ENCODE assay signal across 20 mouse cellular contexts in genomic region chr11:4112861-4113260, GRCm38 (mm10). TPM values are rescaled to one million over a fixed set of nuclear protein-coding genes. Genes with fewer than 3 reads are reported as not detected.
A peak's percentile ranks its signal among the peaks of the same experiment; 100 is the strongest.
DNase-seq lines count a peak whose midpoint lies in the region; ATAC-seq and TF ChIP-seq lines count a peak whose summit lies in the region.
"Had no signal": no experiment of that assay in that cellular context is flagged by ENCODE, and none has a peak within 500 bp of the region (broad histone marks: within the 10 kb centered on the region; RNA-seq: fewer than 3 reads in every experiment).

No protein-coding gene starts in this region.

- TF ChIP-seq POLR2A in liver, adult 2 months (IDR thresholded peaks at IDR 0.05; ENCODE audit: extremely low read depth, insufficient read depth, low read length), result no peak
- TF ChIP-seq POLR2A in small intestine, adult 2 months (IDR thresholded peaks at IDR 0.05; ENCODE audit: low read depth, low read length), result no peak

- peaks cover 6% of the 10 kb centered on the region; the same call in 1 of the 2 replicates for H3K27me3 ChIP-seq in embryonic facial prominence, embryonic 14.5 days (replicated peaks; ENCODE audit: control insufficient read depth, insufficient read depth, low read length)
- H3K27me3 ChIP-seq in embryonic facial prominence, embryonic 10.5 days (replicated peaks; ENCODE audit: low read depth, poor library complexity, severe bottlenecking), result peaks cover 20% of the 10 kb centered on the region
- no peaks in the 10 kb centered on the region for H3K27me3 ChIP-seq in liver, adult 2 months (ENCODE audit: control insufficient read depth, insufficient read depth, low read length)
- peaks cover 13% of the 10 kb centered on the region for H3K27me3 ChIP-seq in liver, embryonic 11.5 days (replicated peaks; ENCODE audit: control insufficient read depth, insufficient read depth, low read length)
- no peaks in the 10 kb centered on the region for H3K27me3 ChIP-seq in small intestine, adult 2 months (ENCODE audit: control insufficient read depth, insufficient read depth, low read length)
- H3K27me3 ChIP-seq: CH12.LX; forebrain, embryonic 15.5 days; Patski had no signal

- H3K27ac ChIP-seq in embryonic facial prominence, embryonic 14.5 days (replicated peaks; ENCODE audit: low read depth, low read length), result no peak overlapping the region
- no peak overlapping the region for H3K27ac ChIP-seq in embryonic facial prominence, embryonic 10.5 days (replicated peaks)
- peak overlapping the region; percentile 85 for H3K27ac ChIP-seq in liver, adult 2 months (replicated peaks; ENCODE audit: insufficient read depth, low read depth, low read length)
- no peak overlapping the region for H3K27ac ChIP-seq in liver, embryonic 11.5 days (ENCODE audit: low read depth, low read length)
- H3K27ac ChIP-seq in small intestine, adult 2 months (ENCODE audit: insufficient read depth, low read depth, low read length), result peak overlapping the region; percentile 44
- H3K27ac ChIP-seq: embryonic facial prominence, embryonic 13.5 days; forebrain, embryonic 13.5 days; forebrain, embryonic 15.5 days had no signal

- no peaks in the 10 kb centered on the region for H3K36me3 ChIP-seq in embryonic facial prominence, embryonic 14.5 days (ENCODE audit: control insufficient read depth, insufficient read depth, low read length)
- H3K36me3 ChIP-seq in embryonic facial prominence, embryonic 10.5 days (replicated peaks), result no peaks in the 10 kb centered on the region
- H3K36me3 ChIP-seq in liver, adult 2 months (ENCODE audit: control insufficient read depth, insufficient read depth, low read length), result peaks cover 32% of the 10 kb centered on the region
- no peaks in the 10 kb centered on the region for H3K36me3 ChIP-seq in liver, embryonic 11.5 days (ENCODE audit: control insufficient read depth, insufficient read depth, low read length)
- peaks cover 18% of the 10 kb centered on the region for H3K36me3 ChIP-seq in small intestine, adult 2 months (ENCODE audit: control insufficient read depth, insufficient read depth, low read length)
- H3K36me3 ChIP-seq: forebrain, embryonic 15.5 days had no signal

- H3K4me3 ChIP-seq in embryonic facial prominence, embryonic 14.5 days (ENCODE audit: low read depth, low read length), result no peak overlapping the region
- no peak overlapping the region for H3K4me3 ChIP-seq in embryonic facial prominence, embryonic 10.5 days
- no peak overlapping the region for H3K4me3 ChIP-seq in liver, adult 2 months (ENCODE audit: insufficient read depth, low read depth, low read length)
- no peak overlapping the region for H3K4me3 ChIP-seq in liver, embryonic 11.5 days (ENCODE audit: low read depth, low read length)
- no peak overlapping the region for H3K4me3 ChIP-seq in small intestine, adult 2 months (ENCODE audit: low read depth, low read length)
- H3K4me3 ChIP-seq: embryonic facial prominence, embryonic 13.5 days; forebrain, embryonic 13.5 days; forebrain, embryonic 15.5 days had no signal

- H3K9me3 ChIP-seq in embryonic facial prominence, embryonic 14.5 days (ENCODE audit: control insufficient read depth, low read length), result no peaks in the 10 kb centered on the region
- H3K9me3 ChIP-seq in embryonic facial prominence, embryonic 10.5 days, result no peaks in the 10 kb centered on the region
- no peaks in the 10 kb centered on the region for H3K9me3 ChIP-seq in liver, embryonic 11.5 days (ENCODE audit: control insufficient read depth, low read length)
- H3K9me3 ChIP-seq: embryonic facial prominence, embryonic 13.5 days; forebrain, embryonic 13.5 days; forebrain, embryonic 15.5 days; G1E had no signal

- peaks cover 5% of the 10 kb centered on the region; the same call in 1 of the 2 replicates for H3K79me2 ChIP-seq in liver, adult 2 months (ENCODE audit: control insufficient read depth, insufficient read depth, low read length)

- H3K4me1 ChIP-seq in embryonic facial prominence, embryonic 14.5 days (ENCODE audit: control insufficient read depth, insufficient read depth, low read length), result peaks cover 4% of the 10 kb centered on the region
- peaks cover 12% of the 10 kb centered on the region for H3K4me1 ChIP-seq in embryonic facial prominence, embryonic 10.5 days
- peaks cover 42% of the 10 kb centered on the region for H3K4me1 ChIP-seq in liver, adult 2 months (ENCODE audit: control insufficient read depth, insufficient read depth, low read length)
- H3K4me1 ChIP-seq in liver, embryonic 11.5 days (replicated peaks; ENCODE audit: control insufficient read depth, insufficient read depth, low read length), result peaks cover 17% of the 10 kb centered on the region
- peaks cover 31% of the 10 kb centered on the region for H3K4me1 ChIP-seq in small intestine, adult 2 months (ENCODE audit: control insufficient read depth, insufficient read depth, insufficient read length, low read length)

- TF ChIP-seq CTCF in liver, adult 2 months (IDR thresholded peaks at IDR 0.05; ENCODE audit: low read depth, low read length), result no peak
- TF ChIP-seq CTCF in small intestine, adult 2 months (IDR thresholded peaks at IDR 0.05; ENCODE audit: extremely low read depth, insufficient read length, insufficient replicate concordance, low read depth, low read length), result no peak

- ATAC-seq in embryonic facial prominence, embryonic 14.5 days (ENCODE audit: low read depth), result peak; percentile 65; the same call in 1 of the 2 replicates
- ATAC-seq in liver, embryonic 11.5 days (replicated peaks; ENCODE audit: low FRiP score), result no peak
- ATAC-seq: activated CD4-positive, CD25-positive, alpha-beta regulatory T cell, adult 4 months; CD4-positive, CD25-positive, alpha-beta regulatory T cell, adult 4 months; forebrain, embryonic 13.5 days; forebrain, embryonic 15.5 days; forebrain, postnatal 0 days; Patski had no signal

- DNase-seq in embryonic facial prominence, embryonic 14.5 days (ENCODE audit: low spot score), result no peak
- no peak for DNase-seq in embryonic facial prominence, embryonic 10.5 days (ENCODE audit: low spot score)
- peak; percentile 94 for DNase-seq in liver, adult 2 months (ENCODE audit: extremely low read depth, low read depth, low spot score)
- DNase-seq in liver, embryonic 11.5 days (ENCODE audit: low spot score), result no peak
- DNase-seq: adrenal gland, adult 8-10 months; B cell, adult 2 months; cerebellum, adult 11-12 months; cerebellum, adult 2 months; cerebellum, adult 9-10 months; cerebellum, postnatal 25 days; forebrain, postnatal 0 days had no signal

- no peak overlapping the region for H3K9ac ChIP-seq in embryonic facial prominence, embryonic 14.5 days (ENCODE audit: low read depth, low read length)
- H3K9ac ChIP-seq in liver, adult 2 months (ENCODE audit: low read depth, low read length), result peak overlapping the region; percentile 30; the same call in 1 of the 2 replicates
- no peak overlapping the region for H3K9ac ChIP-seq in liver, embryonic 11.5 days (ENCODE audit: low read depth, low read length)
- H3K9ac ChIP-seq: embryonic facial prominence, embryonic 13.5 days; forebrain, embryonic 13.5 days; forebrain, embryonic 15.5 days; forebrain, postnatal 0 days had no signal

- no peak overlapping the region for H3K4me2 ChIP-seq in embryonic facial prominence, embryonic 14.5 days (ENCODE audit: low read depth, low read length)
- H3K4me2 ChIP-seq in liver, embryonic 11.5 days, result no peak overlapping the region
- H3K4me2 ChIP-seq: embryonic facial prominence, embryonic 13.5 days; forebrain, embryonic 13.5 days; forebrain, embryonic 15.5 days had no signal

- 85% methylated on average over 6 of the region's 6 CpGs for WGBS in embryonic facial prominence, embryonic 14.5 days
- WGBS in embryonic facial prominence, embryonic 10.5 days, result 88% methylated on average over 6 of the region's 6 CpGs
- 26% methylated on average over 6 of the region's 6 CpGs for WGBS in liver, adult 2 months
- 80% methylated on average over 6 of the region's 6 CpGs for WGBS in liver, embryonic 11.5 days
- WGBS in small intestine, adult 2 months, result 51% methylated on average over 6 of the region's 6 CpGs

RNA-seq across cellular contexts. Expression of gene Sec14l2, which starts 10.4 kb away (rescaled TPM):
- polyA plus RNA-seq in embryonic facial prominence, embryonic 14.5 days (2014; fragmentation: Nextera tagmentation; extraction: Ambion mirVana), result 2.2 and 3.2 TPM in 2 replicates
- 1.7 and 2.0 TPM in 2 replicates for polyA plus RNA-seq in embryonic facial prominence, embryonic 10.5 days (2016; fragmentation: Nextera tagmentation; extraction: Ambion mirVana)
- total RNA-seq in liver, adult 2 months (2014; rRNA removed), result 302 and 310 TPM in 2 replicates
- polyA plus RNA-seq in liver, adult 2 months (2012; rRNA removed), result 349 and 371 TPM in 2 replicates
- 6.2 and 6.8 TPM in 2 replicates for polyA plus RNA-seq in liver, embryonic 11.5 days (2014; fragmentation: Nextera tagmentation; extraction: Ambion mirVana)
- polyA plus RNA-seq in small intestine, adult 2 months (2012; rRNA removed), result 23.7 and 84.2 TPM in 2 replicates

RNA-seq across cellular contexts. Expression of gene Mtfp1, which starts 17.6 kb away (rescaled TPM):
- 7.5 and 8.1 TPM in 2 replicates for polyA plus RNA-seq in embryonic facial prominence, embryonic 14.5 days (2014; fragmentation: Nextera tagmentation; extraction: Ambion mirVana)
- 14.6 and 15.6 TPM in 2 replicates for polyA plus RNA-seq in embryonic facial prominence, embryonic 10.5 days (2016; fragmentation: Nextera tagmentation; extraction: Ambion mirVana)
- total RNA-seq in liver, adult 2 months (2014; rRNA removed), result 16.6 and 23.4 TPM in 2 replicates
- 39.2 and 41.5 TPM in 2 replicates for polyA plus RNA-seq in liver, adult 2 months (2012; rRNA removed)
- polyA plus RNA-seq in liver, embryonic 11.5 days (2014; fragmentation: Nextera tagmentation; extraction: Ambion mirVana), result 48.8 and 51.8 TPM in 2 replicates
- 22.4 and 26.6 TPM in 2 replicates for polyA plus RNA-seq in small intestine, adult 2 months (2012; rRNA removed)

RNA-seq across cellular contexts. Expression of gene Rnf215, which starts 22.1 kb away (rescaled TPM):
- 34.8 and 36.5 TPM in 2 replicates for polyA plus RNA-seq in embryonic facial prominence, embryonic 14.5 days (2014; fragmentation: Nextera tagmentation; extraction: Ambion mirVana)
- polyA plus RNA-seq in embryonic facial prominence, embryonic 10.5 days (2016; fragmentation: Nextera tagmentation; extraction: Ambion mirVana), result 21.2 and 22.8 TPM in 2 replicates
- 10.3 and 10.8 TPM in 2 replicates for total RNA-seq in liver, adult 2 months (2014; rRNA removed)
- polyA plus RNA-seq in liver, adult 2 months (2012; rRNA removed), result 11.3 and 13.1 TPM in 2 replicates
- polyA plus RNA-seq in liver, embryonic 11.5 days (2014; fragmentation: Nextera tagmentation; extraction: Ambion mirVana), result 10.4 and 11.6 TPM in 2 replicates
- 13.9 and 20.6 TPM in 2 replicates for polyA plus RNA-seq in small intestine, adult 2 months (2012; rRNA removed)

RNA-seq across cellular contexts. Expression of gene Ccdc157, which starts 47.2 kb away (rescaled TPM):
- 6.1 and 6.7 TPM in 2 replicates for polyA plus RNA-seq in embryonic facial prominence, embryonic 14.5 days (2014; fragmentation: Nextera tagmentation; extraction: Ambion mirVana)
- 7.2 and 8.0 TPM in 2 replicates for polyA plus RNA-seq in embryonic facial prominence, embryonic 10.5 days (2016; fragmentation: Nextera tagmentation; extraction: Ambion mirVana)
- total RNA-seq in liver, adult 2 months (2014; rRNA removed), result 4.0 and 4.5 TPM in 2 replicates
- 6.5 and 9.3 TPM in 2 replicates for polyA plus RNA-seq in liver, adult 2 months (2012; rRNA removed)
- polyA plus RNA-seq in liver, embryonic 11.5 days (2014; fragmentation: Nextera tagmentation; extraction: Ambion mirVana), result 2.2 and 2.3 TPM in 2 replicates
- polyA plus RNA-seq in small intestine, adult 2 months (2012; rRNA removed), result 2.1 and 2.2 TPM in 2 replicates

RNA-seq across cellular contexts. Expression of gene Sf3a1, which starts 47.3 kb away (rescaled TPM):
- polyA plus RNA-seq in embryonic facial prominence, embryonic 14.5 days (2014; fragmentation: Nextera tagmentation; extraction: Ambion mirVana), result 51.4 and 54.0 TPM in 2 replicates
- 102 and 105 TPM in 2 replicates for polyA plus RNA-seq in embryonic facial prominence, embryonic 10.5 days (2016; fragmentation: Nextera tagmentation; extraction: Ambion mirVana)
- 4.3 and 4.6 TPM in 2 replicates for total RNA-seq in liver, adult 2 months (2014; rRNA removed)
- 10.0 and 12.2 TPM in 2 replicates for polyA plus RNA-seq in liver, adult 2 months (2012; rRNA removed)
- 76.0 and 76.7 TPM in 2 replicates for polyA plus RNA-seq in liver, embryonic 11.5 days (2014; fragmentation: Nextera tagmentation; extraction: Ambion mirVana)
- polyA plus RNA-seq in small intestine, adult 2 months (2012; rRNA removed), result 13.9 and 24.7 TPM in 2 replicates

Comparison
In these comparisons a context has a peak if more than half of its experiments do, and no peak if none do; other contexts are left out.
1. H3K27ac ChIP-seq: peak in liver, adult 2 months (single experiment) and small intestine, adult 2 months (single experiment); none in embryonic facial prominence, embryonic 14.5 days (single experiment), embryonic facial prominence, embryonic 10.5 days (single experiment) and liver, embryonic 11.5 days (single experiment).